Mouse (Mus musculus): ENCODE measurements around the gene Nod2.

- TF ChIP-seq CTCF (conservative IDR thresholded peaks at IDR 0.05; ENCODE audit: low read length) (no peak), POU5F1 (IDR thresholded peaks at IDR 0.05; ENCODE audit: borderline replicate concordance, low read length) (no peak), NANOG (IDR thresholded peaks at IDR 0.05; ENCODE audit: borderline replicate concordance, low read length) (no peak)
Observed at GRCm38 (mm10) chr8:88650016-88650708, 3.0 kb downstream of the Nod2 start.

Measured in E14TG2a.4 (cell line).